ENCODE assay signal across 15 mouse cellular contexts in genomic region chr10:77381191-77381590, GRCm38 (mm10). TPM values are rescaled to one million over a fixed set of nuclear protein-coding genes. Genes with fewer than 3 reads are reported as not detected.
DNase-seq lines count a peak whose midpoint lies in the region; ATAC-seq and TF ChIP-seq lines count a peak whose summit lies in the region.
"Had no signal": no experiment of that assay in that cellular context is flagged by ENCODE, and none has a peak within 500 bp of the region (broad histone marks: within the 10 kb centered on the region; RNA-seq: fewer than 3 reads in every experiment).

No protein-coding gene starts in this region.

- no peak overlapping the region for H3K4me2 ChIP-seq in stomach, postnatal 0 days (replicated peaks; ENCODE audit: low read depth)
- H3K4me2 ChIP-seq: forebrain, embryonic 15.5 days; hindbrain, embryonic 12.5 days had no signal

- TF ChIP-seq EP300 in stomach, postnatal 0 days (optimal IDR thresholded peaks at IDR 0.05), result no peak

- no peak overlapping the region for H3K4me3 ChIP-seq in stomach, postnatal 0 days (ENCODE audit: low read depth, low read length)
- H3K4me3 ChIP-seq: forebrain, embryonic 15.5 days; hindbrain, embryonic 12.5 days; myocyte had no signal

- no peak for TF ChIP-seq CTCF in stomach, postnatal 0 days (IDR thresholded peaks at IDR 0.05; ENCODE audit: low read depth)

- WGBS in stomach, postnatal 0 days, result 29% methylated on average over 2 of the region's 2 CpGs

- peak overlapping the region; percentile 63 for H3K27ac ChIP-seq in stomach, postnatal 0 days (replicated peaks)
- H3K27ac ChIP-seq: forebrain, embryonic 15.5 days; hindbrain, embryonic 12.5 days had no signal

- peak; percentile 21 for DNase-seq in heart, adult 8-10 months (ENCODE audit: low spot score)
- no peak for DNase-seq in heart, postnatal 4 days
- peak; percentile 21 for DNase-seq in lung, postnatal 10 days
- no peak for DNase-seq in lung, postnatal 4 days
- DNase-seq in gonadal fat pad, adult 2 months (ENCODE audit: low read depth), result peak; percentile 10
- DNase-seq in stomach, postnatal 0 days (ENCODE audit: low spot score), result no peak
- DNase-seq in layer of hippocampus, postnatal 14 days (ENCODE audit: low spot score in 2 of 2), result no peak
- DNase-seq: cerebellum, adult 11 months; gastrocnemius, postnatal 36 days; lung, adult 18-20 months; thymus, adult 2 months had no signal

- H3K9ac ChIP-seq in stomach, postnatal 0 days (ENCODE audit: low read length), result no peak overlapping the region
- H3K9ac ChIP-seq: forebrain, embryonic 15.5 days; hindbrain, embryonic 12.5 days had no signal

- H3K36me3 ChIP-seq in stomach, postnatal 0 days (ENCODE audit: control insufficient read depth, insufficient read depth, low read length), result no peaks in the 10 kb centered on the region
- H3K36me3 ChIP-seq: forebrain, embryonic 15.5 days; hindbrain, embryonic 12.5 days had no signal

- no peaks in the 10 kb centered on the region; the same call in 1 of the 2 replicates for H3K4me1 ChIP-seq in stomach, postnatal 0 days (replicated peaks; ENCODE audit: control insufficient read depth, insufficient read depth)
- H3K4me1 ChIP-seq: hindbrain, embryonic 12.5 days had no signal

- no peaks in the 10 kb centered on the region for H3K9me3 ChIP-seq in stomach, postnatal 0 days (ENCODE audit: control insufficient read depth, low read length)
- H3K9me3 ChIP-seq: forebrain, embryonic 15.5 days; hindbrain, embryonic 12.5 days had no signal

- no peak for ATAC-seq in stomach, postnatal 0 days (ENCODE audit: low FRiP score, low TSS enrichment)
- ATAC-seq: forebrain, embryonic 15.5 days; intestine, postnatal 0 days had no signal

- H3K27me3 ChIP-seq in stomach, postnatal 0 days (ENCODE audit: control insufficient read depth, insufficient read depth, low read length), result no peaks in the 10 kb centered on the region
- H3K27me3 ChIP-seq: forebrain, embryonic 15.5 days; hindbrain, embryonic 12.5 days had no signal

RNA-seq across cellular contexts. Expression of gene Adarb1, which starts 36.9 kb away (rescaled TPM):
- 10 to 100 TPM; 12.4 to 17.7 (median 16.4) TPM for total RNA-seq in heart, adult 8-10 months (2022)
- total RNA-seq in heart, postnatal 4 days (2021), result 10 to 100 TPM; 20.9 to 23.3 TPM
- polyA plus RNA-seq in gonadal fat pad, adult 2 months (2012; rRNA removed), result 11.0 and 12.7 TPM in 2 replicates
- polyA plus RNA-seq in stomach, postnatal 0 days (2015; fragmentation: Nextera tagmentation; extraction: Ambion mirVana), result 5.6 and 6.9 TPM in 2 replicates
- total RNA-seq in layer of hippocampus, postnatal 14 days (2021), result 100 to 1,000 TPM in 1 of 2 experiments, 10 to 100 TPM in 1; 94.7 to 110 TPM

Comparison
In these comparisons a context has a peak if more than half of its experiments do, and no peak if none do; other contexts are left out.
1. DNase-seq: peak in heart, adult 8-10 months (single experiment), lung, postnatal 10 days (single experiment) and gonadal fat pad, adult 2 months (single experiment); none in heart, postnatal 4 days (single experiment), lung, postnatal 4 days (0 of 2), stomach, postnatal 0 days (single experiment) and layer of hippocampus, postnatal 14 days (0 of 2).